Mouse (Mus musculus): ENCODE results near the gene Zcchc14. TPM values are rescaled to one million over a fixed set of nuclear protein-coding genes. Genes with fewer than 3 reads are reported as not detected.
"Not testable (repeated sequence)": the region's sequence is repeated elsewhere in the genome, so short reads cannot be mapped to it uniquely, and the experiment has no call there.

Gene Zcchc14
- polyA plus RNA-seq, 1 experiment from 2014 or later = 14.2 TPM

DNA sequence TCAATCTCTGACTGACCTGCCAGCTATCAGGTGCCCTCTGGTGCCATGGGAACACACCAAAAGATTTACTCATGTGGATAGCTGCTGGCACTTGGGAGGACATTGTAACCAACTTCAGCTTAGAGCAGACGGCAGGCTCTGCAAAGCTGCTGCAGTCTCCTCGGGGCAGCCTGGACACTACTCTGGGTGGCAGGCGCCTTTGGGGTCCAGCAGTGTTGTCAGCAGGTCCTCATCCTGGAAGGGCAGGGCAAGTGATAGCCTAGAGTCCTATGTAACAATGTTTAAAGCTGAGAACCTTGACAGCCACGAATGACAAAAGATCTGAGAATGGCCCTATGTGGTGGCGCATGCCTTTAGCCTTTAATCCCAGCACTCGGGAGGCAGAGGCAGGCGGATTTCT lies 54.5 kb downstream of the Zcchc14 start:
- no peaks in the 10 kb centered on the region for H3K9me3 ChIP-seq (replicated peaks; ENCODE audit: control insufficient read depth, low read length)
- no peak overlapping the region for H3K4me3 ChIP-seq (ENCODE audit: low read depth, low read length)
- H3K27me3 ChIP-seq (ENCODE audit: control insufficient read depth, insufficient read depth, low read length) = no peaks in the 10 kb centered on the region
- ATAC-seq (replicated peaks; ENCODE audit: insufficient number of reproducible peaks, low FRiP score, low TSS enrichment) = no peak
- H3K9ac ChIP-seq (ENCODE audit: low read depth, low read length) = no peak overlapping the region
- H3K27ac ChIP-seq (ENCODE audit: low read depth, low read length) = no peak overlapping the region
- 87% methylated on average over 7 of the region's 7 CpGs for WGBS (ENCODE audit: insufficient replicate concordance)
- peaks cover 22% of the 10 kb centered on the region for H3K36me3 ChIP-seq (ENCODE audit: control insufficient read depth, insufficient read depth, low read length)
- H3K4me2 ChIP-seq = no peak overlapping the region
- H3K4me1 ChIP-seq (ENCODE audit: control insufficient read depth, insufficient read depth, low read length) = peaks cover 2% of the 10 kb centered on the region; the same call in 1 of the 2 replicates

DNA sequence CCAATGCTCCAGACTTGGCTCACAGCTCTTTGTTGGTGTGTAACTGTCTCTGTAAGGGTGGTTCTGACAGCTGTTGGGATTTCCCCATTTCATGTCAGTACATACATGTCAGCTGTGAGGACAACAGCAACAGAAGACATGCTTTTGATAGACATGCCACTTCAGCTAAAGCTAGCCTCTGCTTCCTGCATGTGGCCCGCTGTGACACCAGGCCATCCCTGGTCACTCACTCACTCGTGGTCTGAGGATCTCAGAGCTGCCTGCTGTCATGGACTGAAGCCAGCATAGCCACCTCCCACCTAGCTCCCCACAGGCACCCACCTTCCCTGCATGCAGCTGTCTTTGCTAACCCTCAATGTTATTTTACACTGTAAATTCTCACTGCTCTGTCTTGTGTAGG lies 55.2 kb downstream of the Zcchc14 start:
- H3K9me3 ChIP-seq (replicated peaks; ENCODE audit: control insufficient read depth, low read length); H3K9ac ChIP-seq (ENCODE audit: low read depth, low read length); H3K27ac ChIP-seq (ENCODE audit: low read depth, low read length); H3K4me2 ChIP-seq; ATAC-seq (replicated peaks; ENCODE audit: insufficient number of reproducible peaks, low FRiP score, low TSS enrichment); H3K4me1 ChIP-seq (ENCODE audit: control insufficient read depth, insufficient read depth, low read length); H3K4me3 ChIP-seq (ENCODE audit: low read depth, low read length); H3K27me3 ChIP-seq (ENCODE audit: control insufficient read depth, insufficient read depth, low read length): not testable (repeated sequence)
- H3K36me3 ChIP-seq (ENCODE audit: control insufficient read depth, insufficient read depth, low read length) = peaks cover 22% of the 10 kb centered on the region
- WGBS (ENCODE audit: insufficient replicate concordance) = 77% methylated on average over 2 of the region's 2 CpGs

DNA sequence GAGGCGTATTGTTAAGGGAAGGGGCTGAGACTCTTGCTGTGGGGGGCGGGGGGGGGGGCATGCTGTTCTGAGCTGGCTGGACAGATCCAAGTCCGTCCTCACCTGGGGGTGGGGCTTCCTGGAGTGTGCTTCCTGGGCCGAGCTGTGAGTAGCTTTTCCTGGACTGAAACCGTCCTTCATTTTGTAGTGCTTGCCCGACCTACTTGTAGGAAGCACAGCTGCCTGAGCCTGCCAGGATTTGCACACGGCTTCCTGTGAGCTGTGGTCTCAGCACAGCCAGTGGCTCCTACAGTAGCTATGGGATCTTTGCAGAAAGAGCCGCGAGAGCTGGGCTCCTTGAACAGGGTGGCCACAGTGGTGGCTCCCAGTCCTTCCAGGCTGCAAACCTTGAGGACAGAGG lies 58.7 kb downstream of the Zcchc14 start:
- Histone ChIP-seq H3K4me3 (ENCODE audit: low read depth, low read length) (no peak overlapping the region), H3K27me3 (ENCODE audit: control insufficient read depth, insufficient read depth, low read length) (no peaks in the 10 kb centered on the region), H3K4me2 (no peak overlapping the region), H3K27ac (ENCODE audit: low read depth, low read length) (no peak overlapping the region), H3K36me3 (ENCODE audit: control insufficient read depth, insufficient read depth, low read length) (peaks cover 15% of the 10 kb centered on the region), H3K4me1 (ENCODE audit: control insufficient read depth, insufficient read depth, low read length) (peaks cover 13% of the 10 kb centered on the region), H3K9me3 (replicated peaks; ENCODE audit: control insufficient read depth, low read length) (no peaks in the 10 kb centered on the region), H3K9ac (ENCODE audit: low read depth, low read length) (no peak overlapping the region)
- ATAC-seq (replicated peaks; ENCODE audit: insufficient number of reproducible peaks, low FRiP score, low TSS enrichment) = no peak
- 77% methylated on average over 9 of the region's 9 CpGs for WGBS (ENCODE audit: insufficient replicate concordance)

DNA sequence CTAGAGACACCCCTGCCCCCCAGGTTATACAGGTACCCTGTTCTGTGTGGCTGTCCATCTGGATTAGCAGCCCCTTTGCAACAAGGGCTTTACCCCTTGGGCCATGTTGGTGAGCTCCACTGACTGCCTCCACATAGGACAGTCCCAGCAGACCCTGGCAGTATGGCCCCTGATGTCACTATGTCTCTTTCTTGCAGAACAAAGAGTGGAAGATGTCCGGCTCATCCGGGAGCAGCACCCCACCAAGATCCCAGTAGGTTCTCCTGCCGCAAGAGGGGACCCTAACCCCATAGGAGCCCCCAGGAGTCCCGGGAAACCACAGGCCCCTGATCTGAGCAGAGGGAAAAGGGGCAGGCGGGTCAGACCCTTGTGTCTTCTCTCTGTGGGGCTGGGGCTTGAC lies 59.4 kb downstream of the Zcchc14 start:
- H3K9me3 ChIP-seq (replicated peaks; ENCODE audit: control insufficient read depth, low read length) = no peaks in the 10 kb centered on the region
- no peak overlapping the region for H3K4me3 ChIP-seq (ENCODE audit: low read depth, low read length)
- H3K36me3 ChIP-seq (ENCODE audit: control insufficient read depth, insufficient read depth, low read length) = peaks cover 15% of the 10 kb centered on the region
- no peaks in the 10 kb centered on the region for H3K27me3 ChIP-seq (ENCODE audit: control insufficient read depth, insufficient read depth, low read length)
- no peak for ATAC-seq (replicated peaks; ENCODE audit: insufficient number of reproducible peaks, low FRiP score, low TSS enrichment)
- no peak overlapping the region for H3K9ac ChIP-seq (ENCODE audit: low read depth, low read length)
- H3K27ac ChIP-seq (ENCODE audit: low read depth, low read length) = no peak overlapping the region
- H3K4me2 ChIP-seq = no peak overlapping the region
- 89% methylated on average over 5 of the region's 5 CpGs for WGBS (ENCODE audit: insufficient replicate concordance)
- H3K4me1 ChIP-seq (ENCODE audit: control insufficient read depth, insufficient read depth, low read length) = peaks cover 13% of the 10 kb centered on the region

DNA sequence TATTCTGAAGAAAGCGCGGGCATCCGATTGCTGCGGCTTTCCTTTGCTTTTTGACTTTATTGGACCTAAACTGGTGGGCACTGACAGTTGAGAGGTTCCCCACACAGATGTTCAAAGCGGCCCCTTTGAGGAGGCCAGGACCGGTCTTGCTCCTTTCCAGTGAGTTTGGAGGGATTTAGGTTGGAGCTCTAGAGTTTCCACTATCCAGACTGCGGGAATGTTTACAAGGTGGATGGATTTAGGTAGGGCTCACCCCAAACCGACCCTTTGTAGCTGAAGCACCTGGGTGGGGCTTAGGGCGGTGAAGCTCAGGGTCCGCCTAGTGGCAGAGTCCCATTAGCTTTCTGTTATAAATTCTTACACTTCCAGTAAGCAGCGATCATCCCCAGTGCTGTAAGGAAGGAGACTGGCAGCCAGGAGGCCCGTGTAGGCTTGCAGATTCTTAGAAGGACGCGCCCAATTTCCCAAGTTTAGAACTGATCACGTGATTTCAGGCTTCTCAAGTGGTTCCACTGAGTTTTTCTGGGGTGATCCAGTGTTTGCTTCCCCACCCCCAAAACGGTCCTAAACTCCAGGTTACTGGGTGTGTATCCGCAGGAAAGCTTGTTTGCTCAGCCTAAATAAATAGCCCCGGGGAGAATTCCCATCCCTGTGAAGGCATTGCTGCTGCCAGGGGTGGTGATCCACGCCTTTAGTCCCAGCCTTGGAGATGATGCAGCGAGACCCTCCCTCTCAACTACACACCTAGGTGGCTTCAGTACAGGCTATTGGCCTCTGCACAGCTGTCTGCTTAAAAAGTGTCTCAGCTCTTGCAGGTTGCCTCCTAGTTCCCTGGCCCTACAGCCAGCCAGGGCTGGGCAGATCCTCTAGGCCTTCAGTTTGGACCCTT lies 61.3 kb downstream of the Zcchc14 start:
- Histone ChIP-seq H3K27me3 (ENCODE audit: control insufficient read depth, insufficient read depth, low read length) (no peaks in the 10 kb centered on the region), H3K36me3 (ENCODE audit: control insufficient read depth, insufficient read depth, low read length) (peaks cover 10% of the 10 kb centered on the region), H3K4me2 (peak overlapping the region; percentile 94), H3K4me3 (ENCODE audit: low read depth, low read length) (peak overlapping the region; percentile 98), H3K9me3 (replicated peaks; ENCODE audit: control insufficient read depth, low read length) (no peaks in the 10 kb centered on the region), H3K4me1 (ENCODE audit: control insufficient read depth, insufficient read depth, low read length) (peaks cover 13% of the 10 kb centered on the region), H3K9ac (ENCODE audit: low read depth, low read length) (peak overlapping the region; percentile 91), H3K27ac (ENCODE audit: low read depth, low read length) (peak overlapping the region; percentile 35; the same call in 1 of the 2 replicates)
- 14% methylated on average over 20 of the region's 20 CpGs for WGBS (ENCODE audit: insufficient replicate concordance)
- no peak for ATAC-seq (replicated peaks; ENCODE audit: insufficient number of reproducible peaks, low FRiP score, low TSS enrichment)

DNA sequence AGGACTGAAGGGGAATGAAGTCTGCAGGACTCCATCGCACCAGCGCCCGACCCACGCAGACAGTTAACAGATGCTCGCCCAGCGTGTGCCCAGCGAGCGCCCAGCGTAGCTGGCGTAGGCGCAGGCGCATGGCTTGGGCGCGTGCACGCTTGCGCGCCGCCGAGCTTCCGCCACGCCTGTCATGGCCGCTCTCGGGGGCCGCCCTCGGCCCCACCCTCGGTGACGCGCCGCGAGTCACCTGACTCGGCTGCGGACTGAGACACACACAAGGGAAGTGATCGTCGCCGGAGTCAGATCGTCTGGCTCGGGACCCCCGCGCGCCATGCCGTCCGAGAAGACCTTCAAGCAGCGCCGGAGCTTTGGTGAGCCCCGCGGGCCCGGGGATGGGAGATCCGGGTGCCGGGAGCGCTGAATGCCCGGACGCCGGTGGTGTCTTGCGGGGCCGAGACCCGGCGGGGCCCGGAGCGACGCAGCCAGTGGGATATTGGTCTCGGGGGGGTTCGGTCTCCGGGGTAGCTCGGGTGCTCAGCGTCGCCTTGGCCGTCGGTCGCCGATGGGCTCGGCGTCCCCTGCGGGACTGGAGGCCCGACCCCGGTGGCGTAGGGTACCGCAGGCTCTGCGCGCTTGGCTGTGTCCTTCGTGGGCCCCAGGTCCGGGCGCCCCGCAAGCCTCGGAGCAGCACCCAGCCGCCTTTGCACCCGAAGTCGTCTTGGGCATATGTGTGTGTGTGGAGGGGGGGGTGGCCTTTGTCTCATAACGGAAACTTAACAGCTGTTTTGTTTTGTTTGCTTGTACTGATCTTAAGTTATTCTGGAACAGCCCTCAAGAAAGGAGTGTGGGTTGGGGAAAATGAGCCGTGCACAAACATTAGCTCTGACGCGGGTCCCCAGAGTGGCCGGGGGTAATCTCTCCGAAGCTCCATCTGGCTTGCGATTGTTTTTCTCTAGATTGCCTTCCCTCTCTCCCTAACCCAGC lies 62.2 kb downstream of the Zcchc14 start, which contains the start of gene Map1lc3b:
Gene Map1lc3b (plus strand): TSS at position 159 of the 975 bp plus-strand sequence.
- WGBS (ENCODE audit: insufficient replicate concordance) = under 1% methylated on average over 94 of the region's 94 CpGs
- peak; percentile 81 for ATAC-seq (replicated peaks; ENCODE audit: insufficient number of reproducible peaks, low FRiP score, low TSS enrichment)
- H3K27ac ChIP-seq (ENCODE audit: low read depth, low read length) = peak within 1 kb of the TSS; percentile 60

DNA sequence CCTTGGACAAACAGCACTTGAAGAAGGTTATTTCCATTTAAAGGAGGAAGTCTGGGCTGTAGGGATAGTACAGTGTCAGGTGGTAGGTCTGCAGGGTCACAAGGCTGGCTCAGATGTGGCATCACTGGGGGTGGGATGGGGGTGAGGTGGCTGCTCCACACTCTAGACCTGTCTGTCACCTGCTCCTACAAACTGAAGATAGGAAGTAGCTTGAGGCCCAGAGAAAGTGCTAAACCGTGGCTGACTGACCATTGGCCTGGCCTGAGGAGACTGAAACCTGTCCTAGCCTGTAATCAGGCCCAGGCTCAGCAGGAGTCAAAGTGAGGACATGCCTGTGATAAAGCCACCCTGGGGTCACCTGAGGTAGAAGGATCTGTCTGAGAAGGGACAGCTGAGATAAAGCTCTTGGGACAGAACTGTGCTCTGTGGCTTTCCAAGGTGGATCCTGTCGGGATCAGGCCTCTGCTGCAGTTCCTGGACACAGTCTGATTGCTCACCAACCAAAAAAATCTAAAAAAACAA lies 63.4 kb downstream of the Zcchc14 start:
- peak overlapping the region; percentile 98; the same call in 1 of the 2 replicates for H3K4me3 ChIP-seq (ENCODE audit: low read depth, low read length)
- 0 out of 2 replicates have a peak overlapping the region, but pooled peaks have one; percentile 16 for H3K9ac ChIP-seq (ENCODE audit: low read depth, low read length)
- H3K4me1 ChIP-seq (ENCODE audit: control insufficient read depth, insufficient read depth, low read length) = peaks cover 13% of the 10 kb centered on the region
- H3K27ac ChIP-seq (ENCODE audit: low read depth, low read length) = peak overlapping the region; percentile 60
- H3K9me3 ChIP-seq (replicated peaks; ENCODE audit: control insufficient read depth, low read length) = no peaks in the 10 kb centered on the region
- 29% methylated on average over 2 of the region's 2 CpGs for WGBS (ENCODE audit: insufficient replicate concordance)
- no peaks in the 10 kb centered on the region; the same call in 1 of the 2 replicates for H3K36me3 ChIP-seq (ENCODE audit: control insufficient read depth, insufficient read depth, low read length)
- H3K4me2 ChIP-seq = peak overlapping the region; percentile 94
- H3K27me3 ChIP-seq (ENCODE audit: control insufficient read depth, insufficient read depth, low read length) = no peaks in the 10 kb centered on the region
- ATAC-seq (replicated peaks; ENCODE audit: insufficient number of reproducible peaks, low FRiP score, low TSS enrichment) = no peak

More for the DNA sequence above, 62.2 kb downstream of the Zcchc14 start, which contains the start of gene Map1lc3b:
- peak within 1 kb of the TSS; percentile 91 for H3K9ac ChIP-seq (ENCODE audit: low read depth, low read length)
- peaks cover 13% of the 10 kb centered on the region for H3K4me1 ChIP-seq (ENCODE audit: control insufficient read depth, insufficient read depth, low read length)
- no peaks in the 10 kb centered on the region for H3K27me3 ChIP-seq (ENCODE audit: control insufficient read depth, insufficient read depth, low read length)
- peak within 1 kb of the TSS; percentile 98 for H3K4me3 ChIP-seq (ENCODE audit: low read depth, low read length)
- H3K9me3 ChIP-seq (replicated peaks; ENCODE audit: control insufficient read depth, low read length) = no peaks in the 10 kb centered on the region
- H3K4me2 ChIP-seq = peak within 1 kb of the TSS; percentile 94
- H3K36me3 ChIP-seq (ENCODE audit: control insufficient read depth, insufficient read depth, low read length) = peaks cover 6% of the 10 kb centered on the region; the same call in 1 of the 2 replicates

DNA sequence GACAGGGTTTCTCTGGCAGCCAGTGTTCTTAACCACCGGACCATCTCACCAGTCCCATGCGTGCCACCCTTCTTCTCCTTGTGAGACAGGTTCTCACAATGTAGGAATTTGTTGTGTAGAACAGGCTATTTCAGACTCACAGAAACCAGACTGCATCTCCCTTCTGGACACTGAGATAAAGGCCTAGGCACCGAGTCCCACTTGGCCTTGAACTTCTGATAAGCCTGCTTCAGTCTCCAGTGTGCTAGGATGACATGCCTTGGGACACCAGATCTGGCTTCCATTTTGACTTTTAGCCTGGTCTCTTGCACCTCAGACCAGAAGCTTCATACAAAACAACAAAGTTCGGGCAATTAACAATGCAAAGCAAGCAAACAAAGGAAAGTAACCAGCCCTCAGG lies 64.0 kb downstream of the Zcchc14 start:
- 71% methylated on average over 4 of the region's 4 CpGs for WGBS (ENCODE audit: insufficient replicate concordance)
- Histone ChIP-seq H3K9me3 (replicated peaks; ENCODE audit: control insufficient read depth, low read length) (no peaks in the 10 kb centered on the region), H3K9ac (ENCODE audit: low read depth, low read length) (no peak overlapping the region), H3K36me3 (ENCODE audit: control insufficient read depth, insufficient read depth, low read length) (no peaks in the 10 kb centered on the region), H3K27ac (ENCODE audit: low read depth, low read length) (peak overlapping the region; percentile 60), H3K4me3 (ENCODE audit: low read depth, low read length) (no peak overlapping the region), H3K27me3 (ENCODE audit: control insufficient read depth, insufficient read depth, low read length) (no peaks in the 10 kb centered on the region), H3K4me2 (no peak overlapping the region; the same call in 1 of the 2 replicates), H3K4me1 (ENCODE audit: control insufficient read depth, insufficient read depth, low read length) (peaks cover 13% of the 10 kb centered on the region)
- no peak for ATAC-seq (replicated peaks; ENCODE audit: insufficient number of reproducible peaks, low FRiP score, low TSS enrichment)
